Mouse (Mus musculus) ES-E14 (cell line): ENCODE results near the gene Sec22c.

ENCODE experiments used
- CHD2 ChIP-seq: IDR thresholded peaks from 2 replicates; pipeline ENCODE4 v1.6.1; 2014; ENCODE audit warnings: mild to moderate bottlenecking, low read depth, low read length, inconsistent platforms
- HCFC1 ChIP-seq: IDR thresholded peaks from 2 replicates; pipeline ENCODE4 v1.6.1; 2012; ENCODE audit warnings: low read length, inconsistent platforms, borderline replicate concordance; ENCODE audit not compliant: insufficient read depth
- MAFK ChIP-seq: IDR thresholded peaks from 2 replicates; pipeline ENCODE4 v1.6.1; 2014; ENCODE audit warnings: mild to moderate bottlenecking, low read depth, low read length, inconsistent platforms; ENCODE audit not compliant: insufficient read depth
- ZC3H11A ChIP-seq: IDR thresholded peaks from 2 replicates; pipeline ENCODE4 v1.6.1; 2012; ENCODE audit warnings: low read depth, mild to moderate bottlenecking, inconsistent platforms, low read length, borderline replicate concordance
- ZNF384 ChIP-seq: IDR thresholded peaks from 2 replicates; pipeline ENCODE4 v1.6.1; 2012; ENCODE audit warnings: low read depth, low read length, inconsistent platforms

DNA sequence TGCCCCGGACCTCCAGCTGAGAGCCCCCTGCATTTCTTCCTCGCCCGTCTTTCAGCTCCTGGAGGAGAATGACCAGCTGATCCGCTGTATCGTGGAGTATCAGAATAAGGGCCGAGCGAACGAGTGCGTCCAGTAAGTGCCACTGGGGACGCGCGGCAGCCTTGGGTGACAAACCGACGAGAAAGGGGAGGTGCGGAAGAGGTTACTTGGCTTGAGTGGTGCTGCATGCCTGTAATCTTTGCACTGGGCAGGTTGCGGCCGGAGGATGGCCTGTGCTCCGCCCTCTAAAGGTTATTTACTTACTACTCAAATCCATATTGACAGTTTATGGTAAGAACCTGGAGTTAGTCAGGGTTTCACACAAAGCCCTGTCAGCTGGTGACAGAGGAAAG, 5.3 kb upstream of the Sec22c start:
- TF ChIP-seq CHD2: no peak
- no peak for TF ChIP-seq ZNF384
- TF ChIP-seq MAFK: no peak
- no peak for TF ChIP-seq HCFC1
- TF ChIP-seq ZC3H11A: no peak
